In genomic region chr9:86572636-86573291, GRCm38 (mm10) we compare ENCODE assay signal across 8 mouse cellular contexts. TPM values are rescaled to one million over a fixed set of nuclear protein-coding genes. Genes with fewer than 3 reads are reported as not detected.
A peak's percentile ranks its signal among the peaks of the same experiment; 100 is the strongest.
DNase-seq lines count a peak whose midpoint lies in the region; ATAC-seq and TF ChIP-seq lines count a peak whose summit lies in the region.

No protein-coding gene starts in this region.

- WGBS in hindbrain, embryonic 11.5 days: 8% methylated on average over 13 of the region's 13 CpGs
- 12% methylated on average over 13 of the region's 13 CpGs for WGBS in lung, postnatal 0 days

- TF ChIP-seq CTCF in lung, postnatal 0 days (IDR thresholded peaks at IDR 0.05): peak; percentile 92

- no peaks in the 10 kb centered on the region for H3K36me3 ChIP-seq in hindbrain, embryonic 11.5 days (ENCODE audit: control insufficient read depth, insufficient read depth, low read length)
- 0 out of 2 replicates have a peak, but pooled peaks cover 6% of the 10 kb centered on the region for H3K36me3 ChIP-seq in lung, postnatal 0 days (ENCODE audit: insufficient read depth, low read length)

- no peak for TF ChIP-seq EP300 in lung, postnatal 0 days (IDR thresholded peaks at IDR 0.05)

- no peaks in the 10 kb centered on the region for H3K27me3 ChIP-seq in hindbrain, embryonic 11.5 days (ENCODE audit: control insufficient read depth, insufficient read depth, low read length)
- H3K27me3 ChIP-seq in lung, postnatal 0 days (replicated peaks; ENCODE audit: insufficient read depth, low read length): no peaks in the 10 kb centered on the region

- H3K4me1 ChIP-seq in hindbrain, embryonic 11.5 days (replicated peaks; ENCODE audit: control insufficient read depth, insufficient read depth, low read length): no peaks in the 10 kb centered on the region
- H3K4me1 ChIP-seq in lung, postnatal 0 days (ENCODE audit: insufficient read depth, low read depth, low read length): peaks cover 5% of the 10 kb centered on the region; the same call in 1 of the 2 replicates

- H3K4me3 ChIP-seq in hindbrain, embryonic 11.5 days (ENCODE audit: low read depth, low read length): peak overlapping the region; percentile 72
- H3K4me3 ChIP-seq in lung, postnatal 0 days (ENCODE audit: low read depth, low read length): peak overlapping the region; percentile 72

- 0 out of 2 replicates have a peak, but pooled peaks have one; percentile 15 for ATAC-seq in hindbrain, embryonic 11.5 days (ENCODE audit: low FRiP score)
- peak; percentile 24; the same call in 1 of the 2 replicates for ATAC-seq in lung, postnatal 0 days

- peak overlapping the region; percentile 99 for H3K4me2 ChIP-seq in hindbrain, embryonic 11.5 days (replicated peaks; ENCODE audit: low read depth, low read length)
- H3K4me2 ChIP-seq in lung, postnatal 0 days (replicated peaks; ENCODE audit: low read depth, low read length): peak overlapping the region; percentile 99

- H3K9ac ChIP-seq in hindbrain, embryonic 11.5 days (ENCODE audit: low read depth, low read length): no peak overlapping the region
- peak overlapping the region; percentile 63; the same call in 1 of the 2 replicates for H3K9ac ChIP-seq in lung, postnatal 0 days (replicated peaks; ENCODE audit: low read depth)

- no peak overlapping the region for H3K27ac ChIP-seq in hindbrain, embryonic 11.5 days (ENCODE audit: low read depth, low read length)
- no peak overlapping the region for H3K27ac ChIP-seq in lung, postnatal 0 days (ENCODE audit: low read length)

- H3K9me3 ChIP-seq in hindbrain, embryonic 11.5 days (ENCODE audit: control insufficient read depth, low read length): no peaks in the 10 kb centered on the region
- no peaks in the 10 kb centered on the region for H3K9me3 ChIP-seq in lung, postnatal 0 days (ENCODE audit: low read length)

- DNase-seq in MN1 (ENCODE audit: low spot score): peak; percentile 25
- DNase-seq in cerebellum, adult 9-10 months: peak; percentile 89
- DNase-seq in frontal cortex, adult 2 months (ENCODE audit: extremely low spot score in 1 of 2, low spot score in 1 of 2): peak; percentile 74 to 90
- peak; percentile 88 for DNase-seq in hindbrain, embryonic 11.5 days (ENCODE audit: low spot score)
- DNase-seq in layer of hippocampus, adult 9-11 months: peak; percentile 87
- DNase-seq in lung, postnatal 0 days (ENCODE audit: low spot score): peak; percentile 86
- DNase-seq in ovary, postnatal 10 days (ENCODE audit: low spot score): peak; percentile 33
- peak; percentile 87 for DNase-seq in thymus, postnatal 0 days (ENCODE audit: low spot score)

RNA-seq across cellular contexts. Expression of gene Rwdd2a, which starts 1.0 kb away (rescaled TPM):
- polyA plus RNA-seq in frontal cortex, adult 2 months (2012; rRNA removed): 26.1 and 29.2 TPM in 2 replicates
- 4.4 and 5.0 TPM in 2 replicates for polyA plus RNA-seq in hindbrain, embryonic 11.5 days (2014; fragmentation: Nextera tagmentation; extraction: Ambion mirVana)
- polyA plus RNA-seq in lung, postnatal 0 days (2015; fragmentation: Nextera tagmentation; extraction: Ambion mirVana): 6.1 and 6.7 TPM in 2 replicates
- polyA plus RNA-seq in thymus, postnatal 0 days (2015; fragmentation: Nextera tagmentation; extraction: Ambion mirVana): 6.2 and 7.3 TPM in 2 replicates

RNA-seq across cellular contexts. Expression of gene Pgm3, which starts 1.1 kb away (rescaled TPM):
- 10.8 and 11.2 TPM in 2 replicates for polyA plus RNA-seq in frontal cortex, adult 2 months (2012; rRNA removed)
- polyA plus RNA-seq in hindbrain, embryonic 11.5 days (2014; fragmentation: Nextera tagmentation; extraction: Ambion mirVana): 43.6 and 49.8 TPM in 2 replicates
- 20.5 and 24.6 TPM in 2 replicates for polyA plus RNA-seq in lung, postnatal 0 days (2015; fragmentation: Nextera tagmentation; extraction: Ambion mirVana)
- 20.7 and 23.0 TPM in 2 replicates for polyA plus RNA-seq in thymus, postnatal 0 days (2015; fragmentation: Nextera tagmentation; extraction: Ambion mirVana)

Comparison
In these comparisons a context has a peak if more than half of its experiments do, and no peak if none do; other contexts are left out.
1. DNase-seq: peak in every context shown above with its lines; median percentile 89 in cerebellum, adult 9-10 months; 88 in hindbrain, embryonic 11.5 days; 87 in layer of hippocampus, adult 9-11 months; 87 in thymus, postnatal 0 days; 86 in lung, postnatal 0 days; 82 in frontal cortex, adult 2 months; 33 in ovary, postnatal 10 days; 25 in MN1.